Mouse (Mus musculus): ENCODE measurements around the gene B3gnt9.

GRCm38 (mm10) chr8:105209153-105210110, 45.5 kb downstream of the B3gnt9 start:
- TF ChIP-seq CTCF (IDR thresholded peaks at IDR 0.05; ENCODE audit: low read depth, low read length) (no peak), POLR2A (IDR thresholded peaks at IDR 0.05; ENCODE audit: insufficient read depth, low read length) (no peak)

Data from ES-Bruce4 (cell line).